Mouse (Mus musculus) liver, embryonic 11.5 days (tissue): ENCODE measurements around the gene Vmn2r4. TPM values are rescaled to one million over a fixed set of nuclear protein-coding genes. Genes with fewer than 3 reads are reported as not detected.
"Not testable (repeated sequence)": the region's sequence is repeated elsewhere in the genome, so short reads cannot be mapped to it uniquely, and the experiment has no call there.

Source experiments
- ATAC-seq: fragments of 200-750 bp; cut with Nextera tagmentation; replicated peaks from 2 replicates; pipeline ENCODE4 v1.8.0; 2017; ENCODE audit warnings: moderate number of reproducible peaks, mild to moderate bottlenecking, moderate TSS enrichment, moderate library complexity; ENCODE audit not compliant: low FRiP score
- DNase-seq: peaks from one replicate; pipeline ENCODE4 v3.0.0-alpha.2; 2017; ENCODE audit warnings: low spot score
- H3K27ac ChIP-seq: fragments of 300-500 bp; sonication (generic); 2 replicates; pipeline ENCODE4 v1.5.1; 2014; ENCODE audit warnings: mild to moderate bottlenecking, low read depth, low read length, control low read depth
- H3K27me3 ChIP-seq: fragments of 300-500 bp; sonication (generic); replicated peaks from 2 replicates; pipeline ENCODE4 v1.6.1; 2014; ENCODE audit warnings: low read length, mixed read lengths; ENCODE audit not compliant: control insufficient read depth, insufficient read depth
- H3K36me3 ChIP-seq: fragments of 300-500 bp; sonication (generic); 2 replicates; pipeline ENCODE4 v1.6.1; 2014; ENCODE audit warnings: mild to moderate bottlenecking, low read length, moderate library complexity, mixed read lengths; ENCODE audit not compliant: control insufficient read depth, insufficient read depth
- H3K4me1 ChIP-seq: fragments of 300-500 bp; sonication (generic); replicated peaks from 2 replicates; pipeline ENCODE4 v1.6.1; 2014; ENCODE audit warnings: low read length, mixed read lengths; ENCODE audit not compliant: control insufficient read depth, insufficient read depth
- H3K4me2 ChIP-seq: fragments of 300-500 bp; sonication (generic); 2 replicates; pipeline ENCODE4 v1.6.1; 2014; ENCODE audit warnings: mild to moderate bottlenecking, control low read depth, moderate library complexity
- H3K4me3 ChIP-seq: fragments of 300-500 bp; sonication (generic); 2 replicates; pipeline ENCODE4 v1.5.1; 2014; ENCODE audit warnings: low read depth, low read length, control low read depth
- H3K9ac ChIP-seq: fragments of 300-500 bp; sonication (generic); 2 replicates; pipeline ENCODE4 v1.6.1; 2014; ENCODE audit warnings: low read depth, low read length, control low read depth
- H3K9me3 ChIP-seq: fragments of 300-500 bp; sonication (generic); 2 replicates; pipeline ENCODE4 v1.6.1; 2016; ENCODE audit warnings: low read length, inconsistent platforms, mixed read lengths; ENCODE audit not compliant: control insufficient read depth
- WGBS: fragments of 180-500 bp; shearing (Covaris S2); extraction: QIAGEN DNeasy Blood & Tissue Kit; methylation state at CpG from one replicate; pipeline ENCODE4 v1.1.7; 2014; 5-methylcytosine and 5-hydroxymethylcytosine counted together
- polyA plus RNA-seq: library from polyadenylated mRNA; unstranded; fragments of >200 nt; fragmentation: Nextera tagmentation; extraction: Ambion mirVana; gene quantifications from 2 replicates; pipeline ENCODE4 v1.2.1, GENCODE M21; 2014

The Vmn2r4 gene
- polyA plus RNA-seq: not detected in 2 replicates

DNA sequence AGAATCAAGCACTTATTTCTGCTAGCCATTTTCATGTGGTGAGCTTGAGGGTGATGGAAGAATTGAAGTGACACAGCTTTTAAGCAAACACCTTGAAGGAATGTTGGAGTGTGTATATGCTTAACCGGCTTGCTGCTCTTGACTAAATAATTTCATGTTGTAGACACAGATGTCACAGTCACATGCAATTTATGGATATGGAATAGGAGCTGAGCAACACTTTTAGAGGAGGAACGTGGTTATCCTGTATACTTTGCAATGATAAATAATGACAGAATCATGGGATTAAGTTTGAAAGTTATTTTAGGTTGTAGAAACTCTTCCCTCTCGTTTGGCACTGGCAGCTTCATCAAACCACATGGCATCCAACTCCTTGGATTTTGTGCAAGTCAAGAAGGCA is at the start of gene Vmn2r4:
Vmn2r4 (minus strand) TSS at position 101 of the 400 bp plus-strand sequence.
- H3K9me3 ChIP-seq, H3K9ac ChIP-seq, H3K27ac ChIP-seq, H3K4me1 ChIP-seq, H3K36me3 ChIP-seq, DNase-seq, H3K4me3 ChIP-seq, H3K4me2 ChIP-seq, H3K27me3 ChIP-seq, ATAC-seq: not testable (repeated sequence)
- 69% methylated on average over 3 of the region's 3 CpGs for WGBS

DNA sequence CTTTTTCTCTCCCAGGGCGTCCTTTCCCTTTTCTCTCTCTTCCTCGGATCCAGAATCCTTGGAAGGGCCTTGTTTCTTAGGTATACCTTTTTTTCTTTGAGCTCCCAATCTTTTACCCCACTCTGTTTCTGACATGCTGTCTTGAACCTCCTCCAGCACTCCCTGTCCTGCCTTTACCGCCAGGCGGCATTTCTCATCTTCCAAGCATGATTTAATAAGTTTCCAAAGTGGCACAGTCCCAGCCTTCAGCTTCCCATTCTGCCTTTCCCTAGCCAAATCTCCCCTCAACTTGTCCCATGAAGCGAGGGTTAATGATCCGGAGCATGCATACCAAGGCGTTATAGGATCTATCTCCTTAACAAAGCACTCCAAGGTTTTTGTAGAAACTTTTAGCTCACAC is 19.1 kb upstream of the Vmn2r4 start:
- 73% methylated on average over 7 of the region's 7 CpGs for WGBS
- not testable (repeated sequence) for H3K4me2 ChIP-seq, ATAC-seq, H3K4me1 ChIP-seq, H3K4me3 ChIP-seq, H3K9ac ChIP-seq, DNase-seq, H3K9me3 ChIP-seq, H3K36me3 ChIP-seq, H3K27ac ChIP-seq, H3K27me3 ChIP-seq

DNA sequence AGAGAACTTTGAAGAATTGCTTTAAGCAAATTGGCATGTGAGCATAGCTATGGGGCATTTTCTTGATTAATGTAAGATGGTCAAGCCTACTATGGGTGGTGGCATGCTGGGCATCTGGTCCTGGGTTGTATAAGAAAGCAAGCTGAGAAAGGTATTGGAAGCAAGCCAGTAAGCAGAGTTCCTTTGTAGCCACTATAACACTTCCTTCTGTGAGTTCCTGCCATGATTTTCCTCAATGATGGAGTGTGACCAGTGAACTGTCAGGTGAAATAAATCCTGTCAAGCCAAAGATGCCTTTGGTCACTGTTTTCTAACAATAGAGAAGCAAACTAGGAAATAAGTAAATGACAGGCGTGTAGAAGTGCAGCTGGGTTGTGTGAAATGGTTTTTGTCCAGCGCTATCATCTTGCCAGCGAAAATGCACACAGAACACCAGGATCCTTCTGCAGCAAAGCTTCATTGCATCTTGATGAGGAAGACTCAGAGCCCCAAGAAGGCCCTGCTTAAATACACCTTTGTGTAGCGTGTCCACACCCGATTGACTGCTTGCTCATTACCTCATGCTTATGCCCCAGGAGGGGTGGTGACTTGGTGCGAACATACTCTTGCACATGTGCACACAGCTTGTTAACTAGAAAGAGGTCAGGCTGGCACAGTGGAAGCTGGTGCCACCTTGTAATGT is 13.1 kb upstream of the Vmn2r4 start:
- H3K36me3 ChIP-seq, H3K4me2 ChIP-seq, ATAC-seq, H3K27ac ChIP-seq, H3K4me1 ChIP-seq, DNase-seq, H3K4me3 ChIP-seq, H3K27me3 ChIP-seq, H3K9ac ChIP-seq, H3K9me3 ChIP-seq: not testable (repeated sequence)
- 88% methylated on average over 6 of the region's 6 CpGs for WGBS

DNA sequence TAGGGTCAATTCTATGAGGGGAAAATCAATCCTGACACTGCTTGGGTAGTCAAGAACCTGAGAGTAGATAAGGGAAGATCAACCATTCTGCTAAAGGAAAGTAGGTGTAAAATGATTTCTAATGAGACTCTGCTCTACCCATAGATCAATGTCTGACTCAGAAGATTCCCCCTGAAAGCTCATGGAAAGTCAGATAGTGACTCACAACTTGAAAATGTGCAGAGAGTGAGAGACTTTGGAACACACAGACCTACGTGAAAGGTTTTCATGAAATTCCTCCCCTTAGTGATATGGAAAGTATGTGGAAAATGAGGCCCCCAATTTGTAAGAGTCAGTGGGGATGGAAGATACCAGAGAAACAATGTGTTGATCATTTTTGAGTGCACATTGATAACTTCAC is 7.0 kb upstream of the Vmn2r4 start:
- H3K27me3 ChIP-seq, H3K27ac ChIP-seq, H3K36me3 ChIP-seq, DNase-seq, H3K9ac ChIP-seq, H3K4me1 ChIP-seq, ATAC-seq, H3K9me3 ChIP-seq, H3K4me3 ChIP-seq, H3K4me2 ChIP-seq: not testable (repeated sequence)
- WGBS: 63% methylated on average over 1 of the region's 1 CpGs

DNA sequence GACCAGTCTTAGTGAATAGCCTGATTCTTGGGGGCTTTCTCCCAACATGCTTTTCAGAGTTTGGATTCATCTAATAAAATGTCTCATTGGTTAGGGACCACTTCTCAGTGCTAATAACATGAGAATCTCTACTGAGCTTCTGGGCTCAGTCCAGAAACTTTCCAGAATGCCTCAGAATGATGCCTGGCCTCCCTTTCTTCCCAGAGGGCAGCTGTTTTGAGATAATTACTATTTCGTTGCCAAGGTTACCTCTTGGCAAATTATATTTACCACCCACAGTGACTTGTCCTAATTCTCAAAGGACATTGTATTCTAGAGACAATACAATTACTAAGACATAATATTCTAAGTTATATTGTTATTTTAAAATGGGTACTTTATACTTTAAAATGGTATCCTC is 2.3 kb upstream of the Vmn2r4 start:
- H3K36me3 ChIP-seq, H3K27me3 ChIP-seq, DNase-seq, H3K4me2 ChIP-seq, H3K9ac ChIP-seq, ATAC-seq, H3K4me1 ChIP-seq, H3K9me3 ChIP-seq, H3K4me3 ChIP-seq, H3K27ac ChIP-seq: not testable (repeated sequence)
- WGBS: 61% methylated on average over 1 of the region's 1 CpGs

DNA sequence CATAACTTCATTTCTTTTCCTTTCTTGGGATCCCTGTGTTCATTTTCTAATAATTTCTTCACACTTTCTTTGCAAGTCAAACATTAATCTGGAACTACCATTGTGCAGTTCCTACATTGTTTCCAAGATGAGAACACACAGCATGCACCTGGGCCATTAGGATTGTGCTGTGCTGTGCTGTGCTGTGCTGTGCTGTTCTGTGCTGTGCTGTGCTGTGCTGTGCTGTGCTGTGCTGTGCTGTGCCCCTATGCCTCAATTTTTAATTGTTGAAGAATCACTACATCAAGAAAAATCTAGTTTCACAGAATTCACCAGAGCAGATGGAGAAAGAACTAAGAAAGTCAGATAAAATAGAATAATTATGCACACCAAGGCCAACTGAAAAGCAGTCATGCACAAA is 915 bp downstream of the Vmn2r4 start:
- not testable (repeated sequence) for DNase-seq, H3K4me3 ChIP-seq, H3K27ac ChIP-seq, ATAC-seq, H3K27me3 ChIP-seq, H3K4me1 ChIP-seq, H3K9ac ChIP-seq, H3K4me2 ChIP-seq, H3K9me3 ChIP-seq, H3K36me3 ChIP-seq

DNA sequence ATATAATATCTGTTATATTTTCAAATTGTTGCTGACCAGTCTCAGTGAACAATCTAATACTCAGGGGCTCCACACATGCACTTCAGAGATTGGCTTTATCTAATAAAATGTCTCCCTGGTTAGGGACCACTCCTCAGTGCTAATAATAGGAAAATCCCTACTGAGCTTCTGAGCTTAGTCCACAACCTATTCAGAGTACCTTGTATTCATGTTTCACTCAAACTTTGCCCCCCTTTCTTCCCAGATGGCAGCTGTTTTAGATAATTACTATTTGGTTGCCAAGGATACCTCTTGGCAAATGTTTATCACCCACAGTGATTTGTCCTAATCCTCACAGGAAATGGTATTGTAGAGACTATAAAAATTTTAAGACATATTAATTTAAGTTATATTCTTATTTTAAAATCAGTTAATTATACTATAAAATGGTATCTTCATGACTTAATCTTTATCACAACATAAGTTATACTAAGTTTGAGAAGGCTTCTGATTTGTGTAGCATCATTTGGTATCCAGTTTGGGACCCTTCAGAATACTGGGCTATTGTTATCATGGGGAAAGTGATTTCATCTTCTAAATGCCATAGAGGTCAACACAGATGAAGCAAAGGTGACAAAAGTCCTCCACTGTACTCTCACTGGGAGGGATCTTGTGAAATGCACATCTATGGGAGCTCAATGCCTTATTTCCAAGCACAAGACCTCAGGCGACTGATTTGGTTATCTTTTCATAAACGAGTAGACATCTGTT is 55.7 kb downstream of the Vmn2r4 start:
- Histone ChIP-seq H3K9ac (no peak overlapping the region), H3K36me3 (no peaks in the 10 kb centered on the region), H3K4me3 (no peak overlapping the region), H3K27ac (no peak overlapping the region), H3K27me3 (no peaks in the 10 kb centered on the region), H3K9me3 (no peaks in the 10 kb centered on the region), H3K4me1 (no peaks in the 10 kb centered on the region), H3K4me2 (no peak overlapping the region)
- no peak for ATAC-seq
- DNase-seq: no peak
- WGBS: 82% methylated on average over 2 of the region's 2 CpGs
